Mouse (Mus musculus) limb, embryonic 15.5 days (tissue): ENCODE results near the gene Gp9. TPM values are rescaled to one million over a fixed set of nuclear protein-coding genes. Genes with fewer than 3 reads are reported as not detected.
"Not testable (repeated sequence)": the region's sequence is repeated elsewhere in the genome, so short reads cannot be mapped to it uniquely, and the experiment has no call there.

Experiments used
- ATAC-seq: fragments of 200-750 bp; cut with Nextera tagmentation; 2 replicates; pipeline ENCODE4 v1.8.0; 2017; ENCODE audit warnings: low read depth, moderate TSS enrichment; ENCODE audit not compliant: insufficient number of reproducible peaks, low FRiP score, low TSS enrichment
- H3K27ac ChIP-seq: fragments of 300-500 bp; sonication (generic); 2 replicates; pipeline ENCODE4 v1.5.1; 2015; ENCODE audit warnings: moderate library complexity, mild to moderate bottlenecking, inconsistent platforms
- H3K27me3 ChIP-seq: fragments of 300-500 bp; sonication (generic); 2 replicates; pipeline ENCODE4 v1.6.1; 2015; ENCODE audit warnings: inconsistent platforms
- H3K36me3 ChIP-seq: fragments of 300-500 bp; sonication (generic); 2 replicates; pipeline ENCODE4 v1.6.1; 2015; ENCODE audit warnings: inconsistent platforms
- H3K4me1 ChIP-seq: fragments of 300-500 bp; sonication (generic); 2 replicates; pipeline ENCODE4 v1.6.1; 2015; ENCODE audit warnings: inconsistent platforms
- H3K4me2 ChIP-seq: fragments of 300-500 bp; sonication (generic); 2 replicates; pipeline ENCODE4 v1.6.1; 2015; ENCODE audit warnings: mild to moderate bottlenecking, inconsistent platforms
- H3K4me3 ChIP-seq: fragments of 300-500 bp; sonication (generic); 2 replicates; pipeline ENCODE4 v1.5.1; 2015; ENCODE audit warnings: mild to moderate bottlenecking, inconsistent platforms
- H3K9ac ChIP-seq: fragments of 300-500 bp; sonication (generic); 2 replicates; pipeline ENCODE4 v1.6.1; 2015; ENCODE audit warnings: inconsistent platforms
- H3K9me3 ChIP-seq: fragments of 300-500 bp; sonication (generic); 2 replicates; pipeline ENCODE4 v1.6.1; 2016; ENCODE audit warnings: inconsistent platforms
- WGBS: fragments of 180-500 bp; shearing (Covaris S2); methylation state at CpG from one replicate; pipeline ENCODE4 v1.1.7; 2015; 5-methylcytosine and 5-hydroxymethylcytosine counted together
- polyA plus RNA-seq: library from polyadenylated mRNA; unstranded; fragments of >200 nt; fragmentation: Nextera tagmentation; extraction: Ambion mirVana; gene quantifications from 2 replicates; pipeline ENCODE4 v1.2.1, GENCODE M21; 2015

Gene Gp9
- polyA plus RNA-seq, 1 experiment from 2014 or later, result 0.97 TPM

- Histone ChIP-seq H3K9me3 (no peaks in the 10 kb centered on the region), H3K27me3 (no peaks in the 10 kb centered on the region), H3K36me3 (no peaks in the 10 kb centered on the region), H3K4me1 (peaks cover 5% of the 10 kb centered on the region), H3K4me2 (no peak overlapping the region), H3K9ac (no peak overlapping the region), H3K27ac (no peak overlapping the region), H3K4me3 (no peak overlapping the region)
- ATAC-seq, result no peak
- 77% methylated on average over 6 of the region's 6 CpGs for WGBS
Observed at GRCm38 (mm10) chr6:87751574-87751973, 26.3 kb upstream of the Gp9 start.

GRCm38 (mm10) chr6:87755196-87755595, 22.7 kb upstream of the Gp9 start:
- ATAC-seq, result no peak
- 78% methylated on average over 4 of the region's 4 CpGs for WGBS
- H3K4me1 ChIP-seq, result no peaks in the 10 kb centered on the region

GRCm38 (mm10) chr6:87756896-87757295, 21.0 kb upstream of the Gp9 start:
- Histone ChIP-seq H3K4me3 (no peak overlapping the region), H3K36me3 (no peaks in the 10 kb centered on the region), H3K4me2 (no peak overlapping the region), H3K9ac (no peak overlapping the region), H3K27ac (no peak overlapping the region), H3K27me3 (no peaks in the 10 kb centered on the region), H3K4me1 (no peaks in the 10 kb centered on the region), H3K9me3 (no peaks in the 10 kb centered on the region)
- no peak for ATAC-seq
- WGBS, result 84% methylated on average over 8 of the region's 8 CpGs

More at GRCm38 (mm10) chr6:87755196-87755595, 22.7 kb upstream of the Gp9 start:
- Histone ChIP-seq H3K9ac (no peak overlapping the region), H3K36me3 (no peaks in the 10 kb centered on the region), H3K27me3 (no peaks in the 10 kb centered on the region), H3K4me2 (no peak overlapping the region), H3K9me3 (no peaks in the 10 kb centered on the region), H3K27ac (no peak overlapping the region), H3K4me3 (no peak overlapping the region)

GRCm38 (mm10) chr6:87759404-87759803, 18.5 kb upstream of the Gp9 start:
- H3K27ac ChIP-seq, result no peak overlapping the region
- no peaks in the 10 kb centered on the region for H3K4me1 ChIP-seq
- H3K27me3 ChIP-seq, result no peaks in the 10 kb centered on the region
- 76% methylated on average over 3 of the region's 3 CpGs for WGBS
- H3K4me2 ChIP-seq, result no peak overlapping the region
- no peak for ATAC-seq
- H3K4me3 ChIP-seq, result no peak overlapping the region
- no peak overlapping the region for H3K9ac ChIP-seq
- no peaks in the 10 kb centered on the region for H3K9me3 ChIP-seq
- H3K36me3 ChIP-seq, result no peaks in the 10 kb centered on the region

- H3K27ac ChIP-seq, result no peak overlapping the region
- no peak overlapping the region for H3K4me2 ChIP-seq
- no peaks in the 10 kb centered on the region for H3K27me3 ChIP-seq
- no peaks in the 10 kb centered on the region for H3K4me1 ChIP-seq
- no peak overlapping the region for H3K9ac ChIP-seq
- 63% methylated on average over 3 of the region's 3 CpGs for WGBS
- no peaks in the 10 kb centered on the region for H3K36me3 ChIP-seq
- H3K4me3 ChIP-seq, result no peak overlapping the region
- ATAC-seq, result no peak
- H3K9me3 ChIP-seq, result no peaks in the 10 kb centered on the region
Observed at GRCm38 (mm10) chr6:87759850-87760249, 18.0 kb upstream of the Gp9 start.

- no peak overlapping the region for H3K4me2 ChIP-seq
- no peaks in the 10 kb centered on the region for H3K9me3 ChIP-seq
- no peak overlapping the region for H3K27ac ChIP-seq
- no peak for ATAC-seq
- WGBS, result 79% methylated on average over 5 of the region's 5 CpGs
- no peaks in the 10 kb centered on the region for H3K4me1 ChIP-seq
- H3K27me3 ChIP-seq, result no peaks in the 10 kb centered on the region
- no peak overlapping the region for H3K9ac ChIP-seq
- H3K4me3 ChIP-seq, result no peak overlapping the region
- H3K36me3 ChIP-seq, result no peaks in the 10 kb centered on the region
Observed at GRCm38 (mm10) chr6:87762161-87762560, 15.7 kb upstream of the Gp9 start.

- no peak overlapping the region for H3K9ac ChIP-seq
- H3K27ac ChIP-seq, result no peak overlapping the region
- no peaks in the 10 kb centered on the region for H3K9me3 ChIP-seq
- H3K4me1 ChIP-seq, result no peaks in the 10 kb centered on the region
- no peak overlapping the region for H3K4me2 ChIP-seq
- no peak overlapping the region for H3K4me3 ChIP-seq
- no peaks in the 10 kb centered on the region for H3K36me3 ChIP-seq
- no peak for ATAC-seq
- no peaks in the 10 kb centered on the region for H3K27me3 ChIP-seq
- 72% methylated on average over 4 of the region's 4 CpGs for WGBS
Observed at GRCm38 (mm10) chr6:87763376-87764280, 14.2 kb upstream of the Gp9 start.

GRCm38 (mm10) chr6:87764296-87764695, 13.6 kb upstream of the Gp9 start:
- not testable (repeated sequence) for H3K4me1 ChIP-seq, H3K27me3 ChIP-seq, H3K9me3 ChIP-seq, ATAC-seq, H3K36me3 ChIP-seq, H3K4me3 ChIP-seq, H3K27ac ChIP-seq, H3K4me2 ChIP-seq, H3K9ac ChIP-seq
- 88% methylated on average over 2 of the region's 2 CpGs for WGBS

- Histone ChIP-seq H3K4me1 (no peaks in the 10 kb centered on the region), H3K9ac (no peak overlapping the region), H3K4me3 (no peak overlapping the region), H3K4me2 (no peak overlapping the region), H3K27me3 (no peaks in the 10 kb centered on the region), H3K27ac (no peak overlapping the region), H3K9me3 (no peaks in the 10 kb centered on the region), H3K36me3 (no peaks in the 10 kb centered on the region)
- 47% methylated on average over 8 of the region's 8 CpGs for WGBS
- ATAC-seq, result no peak
Observed at GRCm38 (mm10) chr6:87770626-87771025, 7.2 kb upstream of the Gp9 start.

GRCm38 (mm10) chr6:87774466-87774865, 3.4 kb upstream of the Gp9 start:
- Histone ChIP-seq H3K4me2 (no peak overlapping the region), H3K36me3 (no peaks in the 10 kb centered on the region), H3K27ac (no peak overlapping the region), H3K27me3 (no peaks in the 10 kb centered on the region), H3K4me3 (no peak overlapping the region), H3K9ac (no peak overlapping the region), H3K9me3 (no peaks in the 10 kb centered on the region), H3K4me1 (peaks cover 13% of the 10 kb centered on the region)
- 19% methylated on average over 1 of the region's 1 CpGs for WGBS
- ATAC-seq, result no peak

GRCm38 (mm10) chr6:87774909-87775308, 3.0 kb upstream of the Gp9 start:
- H3K4me2 ChIP-seq, result no peak overlapping the region
- peaks cover 13% of the 10 kb centered on the region for H3K4me1 ChIP-seq
- no peak for ATAC-seq
- H3K9me3 ChIP-seq, result no peaks in the 10 kb centered on the region
- H3K9ac ChIP-seq, result no peak overlapping the region
- no peak overlapping the region for H3K27ac ChIP-seq
- no peak overlapping the region for H3K4me3 ChIP-seq
- WGBS, result 75% methylated on average over 9 of the region's 9 CpGs
- no peaks in the 10 kb centered on the region for H3K36me3 ChIP-seq
- H3K27me3 ChIP-seq, result no peaks in the 10 kb centered on the region

- Histone ChIP-seq H3K27ac (no peak overlapping the region), H3K9ac (no peak overlapping the region), H3K4me2 (no peak overlapping the region), H3K4me3 (no peak overlapping the region), H3K36me3 (no peaks in the 10 kb centered on the region), H3K27me3 (no peaks in the 10 kb centered on the region), H3K9me3 (no peaks in the 10 kb centered on the region), H3K4me1 (peaks cover 13% of the 10 kb centered on the region)
- 63% methylated on average over 3 of the region's 3 CpGs for WGBS
- ATAC-seq, result no peak
Observed at GRCm38 (mm10) chr6:87775588-87776245, 2.2 kb upstream of the Gp9 start.
